Mouse (Mus musculus) liver, adult 2 months (tissue): ENCODE measurements at regions not wholly inside any gene's neighbourhood (a gene's known extent, or its start where the extent isn't known, plus 50 kb on each side); places are given as distances from the start of the nearest gene placed in this dataset.

Source experiments
- CTCF ChIP-seq: fragments of 200-500 bp; IDR thresholded peaks from 2 replicates; pipeline ENCODE4 v1.5.1; 2011; ENCODE audit warnings: low read depth, low read length, control low read depth
- POLR2A ChIP-seq: fragments of 200-500 bp; IDR thresholded peaks from 2 replicates; pipeline ENCODE4 v1.6.1; 2011; ENCODE audit warnings: low read length, control low read depth; ENCODE audit not compliant: insufficient read depth; ENCODE audit errors: extremely low read depth

DNA sequence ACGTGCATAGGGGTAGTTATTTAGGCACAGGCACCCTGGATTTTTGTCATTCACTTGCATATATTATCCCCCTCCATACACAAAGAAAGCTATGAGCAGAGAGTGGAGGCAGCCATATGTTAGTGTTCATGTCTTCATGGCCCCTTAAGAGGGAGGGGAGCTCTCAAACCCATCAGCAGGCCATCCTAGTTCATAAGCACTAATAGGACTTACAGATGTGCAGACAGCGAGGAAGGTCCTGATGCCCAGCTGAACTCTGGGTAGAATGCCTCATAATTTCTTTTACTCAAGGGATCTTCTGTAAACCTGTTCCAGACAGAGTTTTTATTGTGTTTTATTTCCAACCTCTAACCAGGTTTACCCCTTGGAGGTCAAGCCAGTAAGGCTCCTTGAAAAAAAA lies 356.3 kb upstream of the Ubash3b start:
- TF ChIP-seq CTCF (no peak), POLR2A (no peak)
